Mouse (Mus musculus) stomach, embryonic 15.5 days (tissue): ENCODE measurements around the gene Dcst2. TPM values are rescaled to one million over a fixed set of nuclear protein-coding genes. Genes with fewer than 3 reads are reported as not detected.

Experiments used
- ATAC-seq: fragments of 200-750 bp; cut with Nextera tagmentation; 2 replicates; pipeline ENCODE4 v1.8.0; 2017; ENCODE audit warnings: low read depth, moderate number of reproducible peaks, moderate TSS enrichment; ENCODE audit not compliant: insufficient read depth, low FRiP score
- H3K27ac ChIP-seq: fragments of 300-500 bp; sonication (generic); 2 replicates; pipeline ENCODE4 v1.5.1; 2015; ENCODE audit warnings: mild to moderate bottlenecking, inconsistent platforms
- H3K27me3 ChIP-seq: fragments of 300-500 bp; sonication (generic); replicated peaks from 2 replicates; pipeline ENCODE4 v1.6.1; 2015; ENCODE audit warnings: inconsistent platforms
- H3K36me3 ChIP-seq: fragments of 300-500 bp; sonication (generic); 2 replicates; pipeline ENCODE4 v1.6.1; 2015; ENCODE audit warnings: inconsistent platforms
- H3K4me1 ChIP-seq: fragments of 300-500 bp; sonication (generic); 2 replicates; pipeline ENCODE4 v1.6.1; 2015; ENCODE audit warnings: inconsistent platforms
- H3K4me2 ChIP-seq: fragments of 300-500 bp; sonication (generic); 2 replicates; pipeline ENCODE4 v1.6.1; 2015; ENCODE audit warnings: mild to moderate bottlenecking, inconsistent platforms
- H3K4me3 ChIP-seq: fragments of 300-500 bp; sonication (generic); replicated peaks from 2 replicates; pipeline ENCODE4 v1.5.1; 2015; ENCODE audit warnings: inconsistent platforms
- H3K9ac ChIP-seq: fragments of 300-500 bp; sonication (generic); 2 replicates; pipeline ENCODE4 v1.6.1; 2015; ENCODE audit warnings: inconsistent platforms
- H3K9me3 ChIP-seq: fragments of 300-500 bp; sonication (generic); 2 replicates; pipeline ENCODE4 v1.6.1; 2016; ENCODE audit warnings: inconsistent platforms
- WGBS: fragments of 180-500 bp; shearing (Covaris S2); methylation state at CpG from one replicate; pipeline ENCODE4 v1.1.7; 2015; 5-methylcytosine and 5-hydroxymethylcytosine counted together
- polyA plus RNA-seq: library from polyadenylated mRNA; unstranded; fragments of >200 nt; fragmentation: Nextera tagmentation; extraction: Ambion mirVana; gene quantifications from 2 replicates; pipeline ENCODE4 v1.2.1, GENCODE M21; 2015

Dcst2 gene
- polyA plus RNA-seq, 1 experiment from 2014 or later = 0.30 TPM

- no peaks in the 10 kb centered on the region for H3K36me3 ChIP-seq
- ATAC-seq = 0 out of 2 replicates have a peak, but pooled peaks have one; percentile 6
- H3K4me3 ChIP-seq = peak overlapping the region; percentile 67
- H3K27ac ChIP-seq = peak overlapping the region; percentile 46
- H3K4me2 ChIP-seq = peak overlapping the region; percentile 98
- peak overlapping the region; percentile 44 for H3K9ac ChIP-seq
- H3K9me3 ChIP-seq = no peaks in the 10 kb centered on the region
- peaks cover 15% of the 10 kb centered on the region for H3K4me1 ChIP-seq
- H3K27me3 ChIP-seq = no peaks in the 10 kb centered on the region
- WGBS = 2% methylated on average over 38 of the region's 38 CpGs
Observed at GRCm38 (mm10) chr3:89348911-89349868, 12.6 kb upstream of the Dcst2 start.

GRCm38 (mm10) chr3:89349869-89350501, 11.8 kb upstream of the Dcst2 start, which contains the start of gene Adam15:
Adam15 (minus strand) TSS chr3:89349996.
- peak within 1 kb of the TSS; percentile 62 for H3K27ac ChIP-seq
- no peaks in the 10 kb centered on the region for H3K9me3 ChIP-seq
- H3K27me3 ChIP-seq = no peaks in the 10 kb centered on the region
- peaks cover 16% of the 10 kb centered on the region for H3K4me1 ChIP-seq
- H3K36me3 ChIP-seq = no peaks in the 10 kb centered on the region
- under 1% methylated on average over 59 of the region's 59 CpGs for WGBS
- ATAC-seq = peak; percentile 87
- peak within 1 kb of the TSS; percentile 44 for H3K9ac ChIP-seq
- peak within 1 kb of the TSS; percentile 67 for H3K4me3 ChIP-seq
- H3K4me2 ChIP-seq = peak within 1 kb of the TSS; percentile 98

DNA sequence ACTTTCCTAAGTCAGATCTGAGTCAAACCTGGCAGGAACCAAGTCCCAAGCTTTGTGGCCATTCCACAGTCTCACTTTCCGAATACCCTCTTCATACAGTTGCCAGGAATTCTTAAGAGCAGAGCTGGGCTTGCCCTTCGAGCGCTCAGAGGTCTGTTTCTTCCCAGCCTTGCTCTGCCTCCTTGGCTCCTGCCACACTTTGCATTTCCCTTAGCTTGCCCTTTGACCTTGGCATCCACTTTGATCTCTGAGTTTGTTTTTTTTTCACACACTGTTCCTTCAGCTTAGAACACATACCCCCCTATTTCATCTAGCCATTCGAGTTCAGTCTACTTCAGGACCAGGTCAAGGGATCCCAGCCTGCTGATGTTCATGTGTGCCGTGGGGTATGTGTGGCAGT, 10.5 kb upstream of the Dcst2 start:
- Histone ChIP-seq H3K9ac (no peak overlapping the region), H3K9me3 (no peaks in the 10 kb centered on the region), H3K27ac (no peak overlapping the region), H3K36me3 (no peaks in the 10 kb centered on the region), H3K4me1 (peaks cover 19% of the 10 kb centered on the region), H3K4me2 (no peak overlapping the region), H3K27me3 (no peaks in the 10 kb centered on the region), H3K4me3 (no peak overlapping the region)
- ATAC-seq = no peak
- WGBS = 62% methylated on average over 5 of the region's 5 CpGs

DNA sequence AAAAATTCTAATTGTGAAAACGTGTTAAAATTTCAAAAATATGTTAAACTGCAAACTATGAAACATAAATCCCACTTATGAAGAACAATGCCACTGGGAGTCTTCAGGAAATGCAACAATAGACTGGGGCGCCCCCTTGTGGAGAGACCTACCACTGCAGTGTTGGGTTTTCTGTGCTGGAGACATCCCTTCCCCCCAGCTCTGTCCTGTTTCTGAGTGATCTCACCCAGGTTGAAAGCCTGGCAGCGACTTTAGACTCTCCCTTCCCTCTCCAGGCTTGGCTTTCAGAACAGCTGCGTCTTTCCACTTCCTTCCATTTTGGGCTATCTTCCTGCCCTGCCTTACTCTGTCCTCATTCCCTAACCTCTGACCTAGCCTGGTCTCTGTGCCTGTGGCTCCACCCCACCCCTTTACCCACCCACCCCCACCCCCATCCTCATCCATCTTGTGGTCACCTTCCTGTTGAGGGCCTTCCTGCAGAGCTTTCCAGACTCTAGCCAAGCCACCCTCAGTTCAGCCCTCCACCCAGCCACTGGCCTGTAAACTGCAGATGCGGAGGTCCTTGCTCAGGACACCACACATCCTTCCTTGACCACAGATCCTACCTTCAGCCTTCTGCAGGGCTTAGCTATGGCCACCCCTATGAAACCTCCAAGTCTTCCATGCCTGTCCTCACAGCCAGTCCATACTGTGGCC, 6.8 kb upstream of the Dcst2 start:
- H3K4me2 ChIP-seq = no peak overlapping the region
- no peak overlapping the region for H3K4me3 ChIP-seq
- no peaks in the 10 kb centered on the region for H3K27me3 ChIP-seq
- H3K36me3 ChIP-seq = no peaks in the 10 kb centered on the region
- ATAC-seq = peak; percentile 20; the same call in 1 of the 2 replicates
- H3K27ac ChIP-seq = 0 out of 2 replicates have a peak overlapping the region, but pooled peaks have one; percentile 1
- peaks cover 13% of the 10 kb centered on the region for H3K4me1 ChIP-seq
- 15% methylated on average over 5 of the region's 5 CpGs for WGBS
- H3K9me3 ChIP-seq = no peaks in the 10 kb centered on the region
- no peak overlapping the region for H3K9ac ChIP-seq

DNA sequence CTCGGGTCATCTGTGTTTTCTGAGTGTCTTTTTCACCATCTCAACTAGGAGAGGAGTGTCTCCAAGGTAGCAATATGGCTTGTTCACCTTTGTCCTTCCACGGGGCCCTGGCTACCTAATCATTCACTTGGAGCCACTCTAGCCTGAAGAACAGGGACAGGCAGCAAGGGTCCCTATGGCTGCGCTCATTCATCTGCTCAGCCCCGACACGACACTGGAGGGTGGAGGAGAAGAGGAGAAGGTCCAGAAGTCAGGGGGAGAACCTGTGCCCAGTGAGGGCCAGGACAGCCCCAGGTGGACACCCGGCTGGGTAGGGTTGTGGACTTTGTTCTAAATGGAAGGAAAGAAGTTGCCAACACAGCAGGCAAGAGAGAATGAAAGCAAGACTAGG, 6.3 kb upstream of the Dcst2 start:
- Histone ChIP-seq H3K4me3 (no peak overlapping the region), H3K9ac (no peak overlapping the region), H3K27me3 (no peaks in the 10 kb centered on the region), H3K36me3 (no peaks in the 10 kb centered on the region), H3K4me2 (no peak overlapping the region), H3K9me3 (no peaks in the 10 kb centered on the region), H3K4me1 (peaks cover 8% of the 10 kb centered on the region; the same call in 1 of the 2 replicates), H3K27ac (no peak overlapping the region; the same call in 1 of the 2 replicates)
- ATAC-seq = no peak
- 67% methylated on average over 6 of the region's 6 CpGs for WGBS

- no peak overlapping the region for H3K9ac ChIP-seq
- 69% methylated on average over 9 of the region's 9 CpGs for WGBS
- no peaks in the 10 kb centered on the region for H3K27me3 ChIP-seq
- no peak for ATAC-seq
- H3K36me3 ChIP-seq = no peaks in the 10 kb centered on the region
- no peaks in the 10 kb centered on the region for H3K9me3 ChIP-seq
- no peak overlapping the region for H3K4me3 ChIP-seq
- H3K4me1 ChIP-seq = peaks cover 5% of the 10 kb centered on the region; the same call in 1 of the 2 replicates
- H3K4me2 ChIP-seq = no peak overlapping the region
- H3K27ac ChIP-seq = no peak overlapping the region
Observed at GRCm38 (mm10) chr3:89356029-89356428, 5.7 kb upstream of the Dcst2 start.

DNA sequence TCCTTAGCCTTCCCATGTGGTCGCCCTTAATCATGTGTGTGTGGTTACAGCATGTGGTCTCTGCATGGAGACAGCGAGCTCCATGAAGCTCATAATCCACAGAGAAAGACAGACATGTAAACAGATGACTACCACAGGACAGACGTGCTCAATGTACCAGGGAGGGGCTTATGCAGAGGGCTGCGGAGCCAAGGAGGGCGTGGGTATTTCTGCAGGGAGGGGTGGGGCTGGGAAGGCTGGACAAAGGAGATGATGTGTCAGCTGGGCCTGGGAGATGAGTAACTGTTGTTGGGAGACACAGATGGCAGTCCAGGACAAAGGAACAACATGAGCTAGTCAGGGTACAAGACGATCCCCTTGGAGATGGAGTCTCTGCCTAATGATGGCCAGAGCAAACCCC, 2.1 kb upstream of the Dcst2 start:
- Histone ChIP-seq H3K4me3 (no peak overlapping the region), H3K4me2 (no peak overlapping the region), H3K4me1 (peaks cover 5% of the 10 kb centered on the region; the same call in 1 of the 2 replicates), H3K9ac (no peak overlapping the region), H3K9me3 (no peaks in the 10 kb centered on the region), H3K36me3 (no peaks in the 10 kb centered on the region), H3K27me3 (no peaks in the 10 kb centered on the region), H3K27ac (no peak overlapping the region)
- ATAC-seq = no peak
- 50% methylated on average over 6 of the region's 6 CpGs for WGBS

GRCm38 (mm10) chr3:89360237-89360636, 1.5 kb upstream of the Dcst2 start:
- Histone ChIP-seq H3K27ac (no peak overlapping the region), H3K4me2 (no peak overlapping the region), H3K36me3 (no peaks in the 10 kb centered on the region), H3K9ac (no peak overlapping the region), H3K27me3 (no peaks in the 10 kb centered on the region), H3K4me3 (no peak overlapping the region), H3K9me3 (no peaks in the 10 kb centered on the region), H3K4me1 (peaks cover 2% of the 10 kb centered on the region; the same call in 1 of the 2 replicates)
- no peak for ATAC-seq
- WGBS = 72% methylated on average over 3 of the region's 3 CpGs

DNA sequence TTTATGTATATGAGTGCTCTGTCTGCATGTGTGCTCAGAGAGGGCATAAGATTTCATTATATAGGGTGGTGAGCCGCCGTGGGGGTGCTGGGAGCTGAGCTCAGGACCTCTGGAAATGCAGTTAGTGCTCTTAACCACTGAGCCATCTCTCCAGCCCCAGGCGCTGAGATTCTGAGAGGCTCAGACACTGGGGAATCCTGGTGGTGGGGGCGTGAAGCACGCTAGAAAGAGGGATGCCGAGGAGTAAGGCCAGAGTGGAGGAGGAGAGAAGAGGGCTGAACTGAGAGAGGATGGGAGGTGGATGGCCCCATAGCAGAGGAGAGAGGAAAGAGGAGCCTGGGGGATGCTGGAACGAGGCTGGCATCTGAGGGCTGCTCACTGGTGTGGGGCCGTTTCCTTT, 2.9 kb downstream of the Dcst2 start:
- Histone ChIP-seq H3K4me3 (no peak overlapping the region), H3K36me3 (no peaks in the 10 kb centered on the region), H3K4me2 (no peak overlapping the region), H3K27ac (no peak overlapping the region), H3K4me1 (0 out of 2 replicates have a peak, but pooled peaks cover 3% of the 10 kb centered on the region), H3K9ac (no peak overlapping the region), H3K27me3 (no peaks in the 10 kb centered on the region), H3K9me3 (no peaks in the 10 kb centered on the region)
- WGBS = 70% methylated on average over 8 of the region's 8 CpGs
- no peak for ATAC-seq

GRCm38 (mm10) chr3:89365153-89365485, 3.3 kb downstream of the Dcst2 start, which contains the start of gene Dcst1:
Dcst1 (minus strand) TSS chr3:89365253.
- 84% methylated on average over 11 of the region's 11 CpGs for WGBS
- H3K4me2 ChIP-seq = no peak within 1 kb of the TSS

DNA sequence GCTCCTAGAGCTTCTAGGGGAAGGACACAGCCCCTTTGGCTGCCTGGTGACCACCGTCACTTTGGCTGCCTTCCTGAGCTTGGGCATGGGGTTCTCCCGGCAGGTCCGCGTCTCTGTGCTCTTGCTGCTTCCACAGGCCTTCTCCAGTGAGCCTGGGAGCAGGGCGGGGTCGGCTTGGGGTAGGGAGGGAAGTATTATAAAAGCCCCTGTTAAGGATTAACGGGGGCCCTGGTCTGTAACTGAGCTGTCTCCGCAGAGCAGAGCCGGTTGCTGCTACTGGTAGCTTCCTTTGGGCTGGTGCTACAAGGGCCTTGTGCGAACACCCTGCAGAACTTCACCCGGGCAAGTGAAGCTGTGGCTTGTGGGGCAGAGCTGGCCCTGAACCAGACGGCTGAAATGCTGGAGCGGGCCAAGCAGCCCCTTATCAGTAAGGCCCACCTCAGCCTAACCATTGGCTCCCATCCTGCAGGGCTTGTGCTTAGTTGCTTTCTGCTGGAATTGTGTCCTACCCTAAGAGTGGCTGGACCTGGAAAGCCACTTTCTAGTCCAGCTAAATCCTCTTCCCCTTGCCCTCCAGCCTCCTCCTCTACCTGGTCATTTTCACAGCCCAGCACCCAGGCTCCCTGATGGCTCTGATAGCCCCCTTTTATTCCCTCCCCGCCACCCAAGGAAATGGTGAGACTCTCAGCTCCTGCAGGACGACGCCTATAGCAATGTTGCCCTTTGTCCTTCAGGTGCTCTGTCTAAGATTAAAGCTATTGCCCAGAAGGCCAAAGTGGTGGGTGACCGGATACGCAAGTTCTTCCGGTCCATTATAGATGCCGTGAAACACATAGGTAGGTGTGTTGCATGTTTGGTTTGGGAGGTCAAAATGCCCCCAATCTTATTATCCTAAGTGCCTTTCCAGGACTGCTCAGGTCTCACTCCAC, 4.0 kb downstream of the Dcst2 start:
- H3K4me3 ChIP-seq = no peak overlapping the region
- no peaks in the 10 kb centered on the region for H3K9me3 ChIP-seq
- H3K27me3 ChIP-seq = no peaks in the 10 kb centered on the region
- no peak overlapping the region for H3K9ac ChIP-seq
- H3K4me1 ChIP-seq = 0 out of 2 replicates have a peak, but pooled peaks cover 3% of the 10 kb centered on the region
- no peak overlapping the region for H3K27ac ChIP-seq
- 67% methylated on average over 20 of the region's 20 CpGs for WGBS
- no peak overlapping the region for H3K4me2 ChIP-seq
- 0 out of 2 replicates have a peak, but pooled peaks have one; percentile 19 for ATAC-seq
- no peaks in the 10 kb centered on the region for H3K36me3 ChIP-seq

More at GRCm38 (mm10) chr3:89365153-89365485, 3.3 kb downstream of the Dcst2 start, which contains the start of gene Dcst1:
- H3K4me3 ChIP-seq = no peak within 1 kb of the TSS
- no peaks in the 10 kb centered on the region for H3K27me3 ChIP-seq
- no peak within 1 kb of the TSS for H3K27ac ChIP-seq
- H3K9ac ChIP-seq = no peak within 1 kb of the TSS
- H3K36me3 ChIP-seq = no peaks in the 10 kb centered on the region
- ATAC-seq = no peak
- no peaks in the 10 kb centered on the region for H3K9me3 ChIP-seq
- 0 out of 2 replicates have a peak, but pooled peaks cover 3% of the 10 kb centered on the region for H3K4me1 ChIP-seq
